Mouse (Mus musculus) kidney, adult 9 months (tissue): ENCODE measurements around the gene Neurog2.

Source experiments
- DNase-seq: peaks from one replicate; pipeline ENCODE4 v3.0.0; 2022

The Neurog2 gene

DNA sequence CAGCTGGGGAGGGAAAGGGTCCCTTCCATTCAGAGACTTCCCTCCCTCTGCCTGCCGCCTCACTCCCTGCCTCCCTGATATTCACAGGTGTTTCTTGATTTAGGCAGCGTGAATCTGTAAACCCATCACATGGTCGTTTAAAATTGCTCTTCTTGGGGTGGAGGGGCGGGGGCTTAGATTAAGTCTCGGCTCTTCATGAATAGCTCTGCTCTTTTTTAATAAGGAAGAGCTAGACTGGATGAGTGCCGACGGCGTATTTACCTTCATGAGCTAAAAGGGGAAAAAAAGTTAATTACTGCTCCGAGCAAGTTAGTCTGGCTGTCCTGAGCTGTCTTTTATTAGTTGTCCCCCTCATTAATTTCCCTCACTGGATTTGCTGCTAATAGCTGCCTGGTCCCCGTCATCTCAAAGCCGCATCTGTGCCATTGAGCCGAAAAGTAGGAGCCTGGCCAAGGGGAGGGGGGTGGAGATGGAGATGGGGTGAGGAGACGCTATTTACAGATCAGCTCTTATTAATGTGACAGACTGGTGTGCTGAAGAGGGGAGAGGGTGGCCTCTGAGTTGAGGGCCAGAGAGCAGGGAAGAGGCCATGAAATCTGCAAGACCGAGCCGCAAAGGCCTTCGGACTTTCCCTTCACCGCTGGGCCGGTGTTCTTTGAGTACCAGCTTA lies 13.4 kb downstream of the Neurog2 start:
- no peak for DNase-seq

DNA sequence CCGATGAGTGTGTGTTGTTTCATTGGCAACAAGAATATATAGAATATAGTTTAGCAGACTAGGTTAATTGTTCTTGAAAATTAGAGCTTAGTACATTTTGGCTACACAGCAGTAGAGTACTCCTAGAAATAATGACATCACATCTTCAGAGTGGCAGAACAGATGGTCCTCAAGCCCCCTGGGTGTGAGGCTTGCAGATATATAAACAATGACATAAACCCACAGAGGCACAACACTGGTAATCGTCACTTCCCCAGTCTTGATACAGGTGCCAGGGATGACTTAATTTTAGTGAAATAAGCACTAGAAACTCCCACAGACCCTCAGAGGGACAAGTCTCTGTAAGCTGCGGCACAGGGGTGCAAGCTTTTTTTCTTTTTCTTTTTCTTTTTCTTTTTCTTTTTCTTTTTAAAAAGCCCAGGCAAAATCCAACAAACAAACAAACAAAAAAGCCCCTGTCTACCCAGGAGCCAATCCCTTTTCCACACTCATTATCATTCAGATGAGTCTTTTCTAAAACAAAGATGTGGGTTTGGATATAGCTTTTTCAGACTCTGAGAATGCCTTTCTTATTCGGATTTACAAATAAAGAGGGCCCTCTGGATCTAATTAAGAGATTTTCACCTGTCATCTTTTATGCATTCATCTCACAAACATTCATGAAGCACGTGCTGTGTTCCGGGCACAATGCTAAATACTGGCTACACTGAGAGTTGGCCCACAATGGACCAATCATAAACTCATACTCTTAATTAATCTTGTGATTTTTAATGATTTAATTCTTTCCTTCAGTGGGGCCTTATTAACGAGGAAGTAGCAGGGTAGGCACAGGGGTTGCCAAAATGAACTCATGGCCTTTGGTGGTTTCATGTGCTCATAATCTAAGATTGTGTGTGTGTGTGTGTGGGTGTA lies 19.1 kb downstream of the Neurog2 start:
- DNase-seq = no peak

DNA sequence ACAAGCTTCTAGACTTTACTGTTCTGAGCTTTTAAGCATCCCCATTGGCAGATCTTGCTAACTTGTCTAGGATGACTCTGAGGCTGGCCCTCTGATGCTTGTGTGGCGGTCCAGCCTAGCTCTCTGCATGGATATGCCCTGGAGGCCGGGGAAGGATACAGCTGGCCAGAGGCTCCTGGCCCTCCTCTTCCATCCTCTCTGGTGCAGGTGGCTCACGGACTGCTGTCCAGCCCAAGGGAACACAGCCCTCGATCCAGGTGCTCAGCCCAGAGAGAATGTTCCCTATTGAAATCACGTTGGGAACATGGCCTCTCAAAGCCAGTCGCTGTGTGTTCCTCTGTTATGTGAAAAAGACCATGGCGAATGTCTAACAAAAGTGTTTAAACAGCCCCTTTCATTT lies 27.8 kb downstream of the Neurog2 start:
- no peak for DNase-seq

DNA sequence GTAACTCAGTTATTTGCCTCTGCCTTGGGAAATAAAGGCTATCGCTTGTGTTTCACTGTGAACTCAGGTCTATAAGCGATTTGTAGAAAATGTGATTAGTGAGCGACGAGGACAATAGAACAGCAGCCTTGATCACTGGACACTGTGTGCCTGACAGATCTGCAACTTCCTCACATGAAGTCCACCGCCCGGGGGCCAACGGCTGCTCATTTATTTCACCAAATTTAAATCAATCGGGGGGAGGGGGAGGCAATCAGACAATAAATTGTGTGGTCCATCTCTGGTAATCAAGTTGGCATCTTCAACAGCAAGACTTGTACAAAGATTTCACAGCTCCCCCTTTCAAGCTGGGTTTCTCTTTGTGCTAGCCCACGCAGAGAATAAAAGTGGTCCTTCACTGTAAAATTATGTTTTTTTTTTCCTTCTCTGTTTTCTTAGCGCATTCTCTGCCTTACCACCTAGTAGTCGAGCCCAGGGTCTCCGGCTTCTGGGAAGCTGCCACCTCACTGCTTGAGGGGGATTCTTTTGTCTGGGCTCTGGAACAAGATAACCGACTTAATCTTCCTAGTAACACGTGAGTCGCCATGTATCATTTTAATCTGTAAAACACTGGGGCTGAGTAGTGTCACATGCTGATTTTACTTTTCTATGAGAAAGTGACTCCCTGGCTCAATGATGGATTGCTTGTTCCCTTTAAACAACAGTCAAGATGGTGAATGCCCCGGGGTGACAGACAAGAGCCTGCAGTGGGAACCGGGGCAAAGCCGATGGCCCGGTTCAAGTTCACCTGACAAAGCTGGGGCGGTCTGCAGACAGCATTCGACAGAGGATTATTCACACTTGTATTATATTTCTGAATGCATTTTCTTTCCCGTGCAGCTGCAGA lies 29.0 kb downstream of the Neurog2 start:
- DNase-seq = no peak

DNA sequence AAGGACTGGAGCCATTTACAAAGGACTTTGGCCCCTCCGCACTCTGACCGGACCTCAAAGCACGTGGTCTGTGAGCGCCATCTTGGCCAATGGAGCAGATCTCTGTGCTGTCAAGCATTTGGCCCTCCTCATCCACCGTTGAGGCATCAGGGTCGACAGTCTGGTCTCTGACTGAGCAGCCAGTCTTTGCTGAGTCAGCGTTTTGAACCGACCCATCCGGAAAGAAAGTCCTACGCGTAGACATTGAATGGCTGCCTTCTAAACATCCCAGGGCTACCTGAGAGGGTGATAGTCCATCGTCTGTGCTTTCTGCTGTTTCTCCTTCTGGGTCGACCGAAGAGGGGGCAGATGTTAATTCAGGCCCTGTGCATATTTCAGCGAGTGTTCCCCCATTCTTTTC lies 46.8 kb downstream of the Neurog2 start:
- DNase-seq = peak; percentile 45
